Mouse (Mus musculus): ENCODE data around the gene Chd6.

DNA sequence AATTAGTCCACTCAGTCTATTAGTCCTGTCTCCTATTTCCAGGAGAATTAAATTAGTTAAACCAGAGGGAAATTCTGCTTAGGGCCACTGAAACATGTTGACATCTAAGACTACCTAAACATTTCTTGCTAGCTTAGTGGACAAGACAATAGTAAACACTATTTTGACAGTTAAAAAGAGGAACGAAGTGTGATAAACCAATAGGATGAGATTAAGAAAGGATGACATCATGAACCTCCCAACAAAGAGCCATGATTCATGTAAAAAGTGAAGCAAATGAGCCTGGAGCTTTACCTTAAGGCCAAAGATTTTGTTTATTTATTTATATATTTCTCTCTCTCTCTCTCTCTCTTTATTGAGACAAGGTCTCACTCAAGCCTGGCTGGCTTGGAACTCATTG lies 146.7 kb downstream of the Chd6 start:
- TF ChIP-seq POLR2A (IDR thresholded peaks at IDR 0.05; ENCODE audit: insufficient read length, low read depth) (no peak), CEBPB (IDR thresholded peaks at IDR 0.05; ENCODE audit: insufficient read depth, poor library complexity, severe bottlenecking) (no peak), MAX (IDR thresholded peaks at IDR 0.05; ENCODE audit: low read depth) (no peak), TCF3 (IDR thresholded peaks at IDR 0.05; ENCODE audit: insufficient read length, low read depth) (no peak), POLR2AphosphoS2 (IDR thresholded peaks at IDR 0.05; ENCODE audit: insufficient read length, low read depth) (no peak), TCF12 (IDR thresholded peaks at IDR 0.05; ENCODE audit: insufficient read depth, poor library complexity, severe bottlenecking) (no peak), MYOD1 (IDR thresholded peaks at IDR 0.05; ENCODE audit: control insufficient read depth in 1 of 3, insufficient read length in 2 of 3, low read depth in 2 of 3) (no peak), USF1 (IDR thresholded peaks at IDR 0.05; ENCODE audit: low read depth) (no peak), E2F4 (IDR thresholded peaks at IDR 0.05; ENCODE audit: insufficient read depth) (no peak)
